Mouse (Mus musculus) hindbrain, embryonic 11.5 days (tissue): ENCODE data around the gene Cacng4. TPM values are rescaled to one million over a fixed set of nuclear protein-coding genes. Genes with fewer than 3 reads are reported as not detected.

ENCODE experiments used
- polyA plus RNA-seq: library from polyadenylated mRNA; unstranded; fragments of >200 nt; fragmentation: Nextera tagmentation; extraction: Ambion mirVana; gene quantifications from 2 replicates; pipeline ENCODE4 v1.2.1, GENCODE M21; 2014

Cacng4 gene
- polyA plus RNA-seq, 1 experiment from 2014 or later, result 30.7 TPM

Other genes with a start within 250 kb of the Cacng4 start
- gene Helz, start 246.6 kb downstream of the Cacng4 start, polyA plus RNA-seq, result 18.8 and 22.6 TPM in 2 replicates
- gene Cacng1, start 78.0 kb downstream of the Cacng4 start, polyA plus RNA-seq, result 0.36 and 0.43 TPM in 2 replicates
- gene Cacng5, start 120.5 kb upstream of the Cacng4 start, polyA plus RNA-seq, result 0.82 and 0.84 TPM in 2 replicates